Mouse (Mus musculus) gastrocnemius, adult 8-10 months (tissue): ENCODE measurements around the gene Cxcl9. TPM values are rescaled to one million over a fixed set of nuclear protein-coding genes. Genes with fewer than 3 reads are reported as not detected.

Experiments used
- DNase-seq, 2 experiments: peaks; one replicate each; pipeline ENCODE4 v3.0.0; 2022; ENCODE audit warnings: low spot score in 2 of 2
- total RNA-seq, 4 experiments: library from RNA; stranded (reverse); gene quantifications; 2 replicates each; pipeline ENCODE4 v1.2.4; 2022

The Cxcl9 gene
- total RNA-seq, 4 experiments from 2014 or later = 0.15 to 0.47 TPM; not detected in 2

- DNase-seq = no peak
These were observed 12.7 kb upstream of the Cxcl9 start for GRCm38 (mm10) chr5:92340606-92341005.

GRCm38 (mm10) chr5:92336743-92337142, 8.9 kb upstream of the Cxcl9 start:
- DNase-seq = no peak

- peak in 1 of 2 experiments; percentile 41 for DNase-seq
These were observed 4.5 kb upstream of the Cxcl9 start for GRCm38 (mm10) chr5:92332359-92332840.

GRCm38 (mm10) chr5:92331635-92332338, 3.9 kb upstream of the Cxcl9 start, which contains the start of gene Art3:
Gene Art3 (plus strand): TSS chr5:92331827.
- no peak for DNase-seq

DNA sequence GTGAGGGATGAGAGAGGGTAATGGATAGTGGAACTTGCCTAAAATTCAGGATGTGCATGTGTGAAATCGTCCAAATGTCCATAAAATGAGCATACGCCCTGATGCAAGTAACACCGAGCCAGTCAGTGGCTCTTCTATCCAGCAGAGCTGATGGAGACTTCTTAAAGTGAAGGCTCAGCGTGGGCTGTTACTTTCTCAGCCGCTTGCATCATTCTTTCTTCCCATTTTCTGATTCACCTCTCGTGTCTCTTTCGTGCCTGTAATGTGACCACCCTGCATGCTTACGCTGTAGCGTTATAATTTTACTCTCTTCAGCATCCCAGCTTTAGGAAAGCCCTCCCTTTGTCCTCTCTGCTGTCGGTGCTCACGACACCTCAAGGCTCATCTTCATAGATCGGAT, 3.2 kb upstream of the Cxcl9 start:
- DNase-seq = no peak

- DNase-seq = no peak
These were observed 512 bp downstream of the Cxcl9 start for GRCm38 (mm10) chr5:92327367-92327766.

DNA sequence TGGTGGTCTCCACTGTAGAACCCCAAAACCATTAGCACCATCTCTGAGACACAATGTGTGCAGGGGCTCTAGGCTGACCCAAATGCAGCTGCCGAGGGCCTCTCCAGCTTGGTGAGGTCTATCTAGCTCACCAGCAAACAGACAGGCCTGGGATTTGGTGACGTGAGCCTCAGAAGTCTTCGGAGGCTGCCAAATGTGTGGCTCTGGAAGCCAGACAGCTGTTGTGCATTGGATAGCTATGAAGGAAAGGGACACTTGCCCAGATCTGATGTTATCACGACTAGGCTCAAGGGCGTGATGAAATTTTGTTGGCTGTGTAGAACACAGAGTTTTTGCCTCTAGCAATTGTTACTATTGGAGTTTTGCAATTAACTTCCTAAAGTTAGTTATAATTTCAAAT, 4.6 kb downstream of the Cxcl9 start:
- peak; percentile 63 to 81 for DNase-seq

- no peak for DNase-seq
These were observed 5.3 kb downstream of the Cxcl9 start for GRCm38 (mm10) chr5:92322612-92323011.

- DNase-seq = no peak
These were observed 6.1 kb downstream of the Cxcl9 start for GRCm38 (mm10) chr5:92321631-92322400.

DNA sequence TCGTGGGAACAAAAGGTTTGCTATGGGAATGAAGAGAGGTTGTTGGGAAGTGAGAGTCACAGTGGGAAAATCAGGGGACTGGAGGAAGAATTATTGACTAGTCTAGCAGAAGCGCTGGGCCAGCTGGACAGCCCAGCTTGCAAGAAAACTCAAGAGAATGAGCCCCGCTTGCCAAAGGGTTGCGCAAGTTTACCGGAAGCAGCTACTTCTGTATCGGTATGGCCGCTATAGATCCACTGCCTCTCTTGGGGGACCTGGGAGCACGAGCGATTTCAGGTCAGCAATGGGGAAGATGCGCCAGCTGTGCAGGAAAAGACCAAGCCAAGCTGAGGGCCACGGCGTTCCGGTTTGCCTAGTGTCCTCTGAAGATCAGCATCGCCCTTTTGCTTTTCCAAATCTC, 9.3 kb downstream of the Cxcl9 start:
- DNase-seq = peak in 1 of 2 experiments; percentile 33

GRCm38 (mm10) chr5:92318119-92318518, 9.8 kb downstream of the Cxcl9 start:
- no peak for DNase-seq

GRCm38 (mm10) chr5:92313776-92314175, 14.1 kb downstream of the Cxcl9 start:
- no peak for DNase-seq

- DNase-seq = peak; percentile 83 to 85
These were observed 15.7 kb downstream of the Cxcl9 start for GRCm38 (mm10) chr5:92312046-92312715.

- peak; percentile 88 for DNase-seq
These were observed 18.0 kb downstream of the Cxcl9 start, which contains the start of gene Sdad1 for GRCm38 (mm10) chr5:92309681-92310511. Gene Sdad1 (minus strand): TSS chr5:92310479.

GRCm38 (mm10) chr5:92304291-92304690, 23.6 kb downstream of the Cxcl9 start:
- no peak for DNase-seq

GRCm38 (mm10) chr5:92302149-92302840, 25.6 kb downstream of the Cxcl9 start:
- DNase-seq = no peak

DNA sequence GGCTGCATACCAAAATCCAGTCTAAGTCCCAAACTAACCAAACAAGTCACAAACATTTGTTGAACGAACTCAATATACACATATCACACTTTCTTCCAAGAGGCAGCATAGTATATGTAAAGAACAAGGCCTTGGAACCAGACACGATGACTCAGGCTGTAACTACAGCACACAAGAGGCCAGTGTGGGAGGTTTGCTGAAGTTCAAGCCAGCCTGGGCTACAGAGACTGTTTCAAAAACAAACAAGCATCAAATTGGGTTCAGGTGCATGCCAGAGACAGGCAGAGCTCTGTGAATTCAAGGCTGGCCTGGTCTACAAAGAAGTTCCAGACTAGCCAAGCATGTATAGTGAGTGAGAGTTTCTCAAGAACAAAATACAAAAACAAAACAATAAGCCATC, 33.4 kb downstream of the Cxcl9 start:
- DNase-seq = no peak

- no peak for DNase-seq
These were observed 36.0 kb downstream of the Cxcl9 start for GRCm38 (mm10) chr5:92291652-92292414.

- DNase-seq = no peak
These were observed 40.0 kb downstream of the Cxcl9 start for GRCm38 (mm10) chr5:92287840-92288239.

DNA sequence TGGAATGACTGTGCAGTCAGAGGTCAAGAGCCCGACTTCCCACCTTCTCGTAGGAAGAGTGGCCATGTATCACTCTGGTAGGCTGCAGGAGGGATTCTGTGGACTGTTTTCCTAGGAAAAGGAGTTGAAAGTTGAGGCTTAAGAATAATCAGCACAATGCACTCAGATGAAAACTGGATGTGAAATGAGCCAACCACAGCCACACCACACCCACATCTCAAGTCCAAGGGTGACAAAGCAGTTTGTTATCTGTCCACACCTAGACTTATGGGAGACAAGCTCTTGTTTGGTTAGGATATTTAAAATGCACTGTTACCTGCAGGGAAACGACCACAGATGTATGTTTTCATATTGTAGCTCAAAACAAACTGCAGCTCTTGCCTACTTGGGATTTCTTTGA, 44.8 kb downstream of the Cxcl9 start:
- no peak for DNase-seq
